Mouse (Mus musculus): ENCODE data around the gene Piwil4. TPM values are rescaled to one million over a fixed set of nuclear protein-coding genes. Genes with fewer than 3 reads are reported as not detected.

Gene Piwil4
- polyA plus RNA-seq (2015; fragmentation: Nextera tagmentation; extraction: Ambion mirVana), result 0.06 and 0.09 TPM in 2 replicates

GRCm38 (mm10) chr9:14740151-14740924, at the start of gene Piwil4:
Piwil4 (minus strand) TSS chr9:14740733.
- no peaks in the 10 kb centered on the region for H3K36me3 ChIP-seq
- ATAC-seq (ENCODE audit: extremely low read depth, insufficient number of reproducible peaks, low FRiP score, low TSS enrichment), result no peak

GRCm38 (mm10) chr9:14787356-14787755, 46.8 kb upstream of the Piwil4 start:
- Histone ChIP-seq H3K9ac (no peak overlapping the region), H3K36me3 (peaks cover 61% of the 10 kb centered on the region), H3K27ac (replicated peaks) (no peak overlapping the region), H3K4me3 (no peak overlapping the region), H3K27me3 (replicated peaks) (no peaks in the 10 kb centered on the region), H3K9me3 (no peaks in the 10 kb centered on the region), H3K4me1 (peaks cover 10% of the 10 kb centered on the region), H3K4me2 (no peak overlapping the region)
- no peak for ATAC-seq (ENCODE audit: extremely low read depth, insufficient number of reproducible peaks, low FRiP score, low TSS enrichment)
- 83% methylated on average over 6 of the region's 6 CpGs for WGBS

More at GRCm38 (mm10) chr9:14740151-14740924, at the start of gene Piwil4:
- no peaks in the 10 kb centered on the region for H3K9me3 ChIP-seq
- H3K4me2 ChIP-seq, result no peak within 1 kb of the TSS
- no peak within 1 kb of the TSS for H3K27ac ChIP-seq (replicated peaks)
- H3K9ac ChIP-seq, result no peak within 1 kb of the TSS
- no peaks in the 10 kb centered on the region for H3K4me1 ChIP-seq
- WGBS, result 75% methylated on average over 19 of the region's 19 CpGs
- H3K27me3 ChIP-seq (replicated peaks), result 0 out of 2 replicates have a peak, but pooled peaks cover 9% of the 10 kb centered on the region
- H3K4me3 ChIP-seq, result no peak within 1 kb of the TSS

- peak within 1 kb of the TSS; percentile 93 for H3K9ac ChIP-seq
- peak; percentile 93 for ATAC-seq (ENCODE audit: extremely low read depth, insufficient number of reproducible peaks, low FRiP score, low TSS enrichment)
- no peaks in the 10 kb centered on the region for H3K27me3 ChIP-seq (replicated peaks)
- H3K4me2 ChIP-seq, result peak within 1 kb of the TSS; percentile 87
- under 1% methylated on average over 62 of the region's 62 CpGs for WGBS
- H3K4me3 ChIP-seq, result peak within 1 kb of the TSS; percentile 77
- H3K4me1 ChIP-seq, result peaks cover 10% of the 10 kb centered on the region
- H3K27ac ChIP-seq (replicated peaks), result peak within 1 kb of the TSS; percentile 94
- H3K9me3 ChIP-seq, result no peaks in the 10 kb centered on the region
- H3K36me3 ChIP-seq, result peaks cover 60% of the 10 kb centered on the region
These were observed 43.8 kb upstream of the Piwil4 start, which contains the start of the genes Mre11a and Ankrd49 for GRCm38 (mm10) chr9:14784039-14785002. Mre11a (plus strand) TSS chr9:14784654. Ankrd49 (minus strand) TSS chr9:14784856.

GRCm38 (mm10) chr9:14778341-14778740, 37.8 kb upstream of the Piwil4 start:
- Histone ChIP-seq H3K4me1 (no peaks in the 10 kb centered on the region), H3K36me3 (peaks cover 31% of the 10 kb centered on the region)
- WGBS, result 36% methylated on average over 13 of the region's 13 CpGs

GRCm38 (mm10) chr9:14773813-14774212, 33.3 kb upstream of the Piwil4 start:
- Histone ChIP-seq H3K4me3 (no peak overlapping the region), H3K9me3 (no peaks in the 10 kb centered on the region), H3K27ac (replicated peaks) (no peak overlapping the region), H3K4me2 (no peak overlapping the region), H3K9ac (no peak overlapping the region), H3K27me3 (replicated peaks) (peaks cover 39% of the 10 kb centered on the region), H3K36me3 (no peaks in the 10 kb centered on the region), H3K4me1 (peaks cover 6% of the 10 kb centered on the region)
- no peak for ATAC-seq (ENCODE audit: extremely low read depth, insufficient number of reproducible peaks, low FRiP score, low TSS enrichment)
- 34% methylated on average over 2 of the region's 2 CpGs for WGBS

More at GRCm38 (mm10) chr9:14778341-14778740, 37.8 kb upstream of the Piwil4 start:
- Histone ChIP-seq H3K27ac (replicated peaks) (no peak overlapping the region), H3K4me3 (no peak overlapping the region), H3K4me2 (no peak overlapping the region), H3K9me3 (no peaks in the 10 kb centered on the region), H3K9ac (no peak overlapping the region), H3K27me3 (replicated peaks) (peaks cover under 1% of the 10 kb centered on the region; the same call in 1 of the 2 replicates)
- no peak for ATAC-seq (ENCODE audit: extremely low read depth, insufficient number of reproducible peaks, low FRiP score, low TSS enrichment)

GRCm38 (mm10) chr9:14772074-14772473, 31.5 kb upstream of the Piwil4 start:
- Histone ChIP-seq H3K36me3 (no peaks in the 10 kb centered on the region), H3K9me3 (no peaks in the 10 kb centered on the region), H3K4me2 (no peak overlapping the region), H3K27ac (replicated peaks) (no peak overlapping the region), H3K4me1 (peaks cover 6% of the 10 kb centered on the region), H3K4me3 (no peak overlapping the region), H3K27me3 (replicated peaks) (peaks cover 56% of the 10 kb centered on the region), H3K9ac (no peak overlapping the region)
- no peak for ATAC-seq (ENCODE audit: extremely low read depth, insufficient number of reproducible peaks, low FRiP score, low TSS enrichment)
- WGBS, result 84% methylated on average over 2 of the region's 2 CpGs

GRCm38 (mm10) chr9:14770803-14771471, 30.4 kb upstream of the Piwil4 start, which contains the start of gene 1700012B09Rik:
1700012B09Rik (minus strand) TSS chr9:14771030.
- no peaks in the 10 kb centered on the region for H3K9me3 ChIP-seq
- H3K9ac ChIP-seq, result 0 out of 2 replicates have a peak within 1 kb of the TSS, but pooled peaks have one; percentile 44
- peak within 1 kb of the TSS; percentile 12; the same call in 1 of the 2 replicates for H3K4me3 ChIP-seq
- H3K27me3 ChIP-seq (replicated peaks), result peaks cover 68% of the 10 kb centered on the region
- H3K4me1 ChIP-seq, result peaks cover 6% of the 10 kb centered on the region
- WGBS, result 20% methylated on average over 23 of the region's 23 CpGs
- H3K4me2 ChIP-seq, result peak within 1 kb of the TSS; percentile 52
- ATAC-seq (ENCODE audit: extremely low read depth, insufficient number of reproducible peaks, low FRiP score, low TSS enrichment), result no peak
- no peak within 1 kb of the TSS for H3K27ac ChIP-seq (replicated peaks)
- H3K36me3 ChIP-seq, result no peaks in the 10 kb centered on the region

- H3K27me3 ChIP-seq (replicated peaks), result peaks cover 72% of the 10 kb centered on the region
- H3K4me1 ChIP-seq, result peaks cover 6% of the 10 kb centered on the region
- H3K9me3 ChIP-seq, result no peaks in the 10 kb centered on the region
- no peak for ATAC-seq (ENCODE audit: extremely low read depth, insufficient number of reproducible peaks, low FRiP score, low TSS enrichment)
- WGBS, result 55% methylated on average over 5 of the region's 6 CpGs
- H3K4me3 ChIP-seq, result no peak overlapping the region
- H3K4me2 ChIP-seq, result no peak overlapping the region
- H3K36me3 ChIP-seq, result no peaks in the 10 kb centered on the region
- H3K27ac ChIP-seq (replicated peaks), result no peak overlapping the region
- H3K9ac ChIP-seq, result no peak overlapping the region
These were observed 29.3 kb upstream of the Piwil4 start for GRCm38 (mm10) chr9:14769811-14770210.

- Histone ChIP-seq H3K9me3 (no peaks in the 10 kb centered on the region), H3K9ac (no peak overlapping the region), H3K36me3 (no peaks in the 10 kb centered on the region), H3K4me2 (no peak overlapping the region), H3K27me3 (replicated peaks) (peaks cover 55% of the 10 kb centered on the region), H3K27ac (replicated peaks) (no peak overlapping the region), H3K4me1 (no peaks in the 10 kb centered on the region), H3K4me3 (no peak overlapping the region)
- WGBS, result 24% methylated on average over 7 of the region's 7 CpGs
- no peak for ATAC-seq (ENCODE audit: extremely low read depth, insufficient number of reproducible peaks, low FRiP score, low TSS enrichment)
These were observed 24.2 kb upstream of the Piwil4 start for GRCm38 (mm10) chr9:14764765-14765164.

GRCm38 (mm10) chr9:14759261-14759660, 18.7 kb upstream of the Piwil4 start:
- Histone ChIP-seq H3K36me3 (no peaks in the 10 kb centered on the region), H3K4me2 (no peak overlapping the region), H3K9me3 (no peaks in the 10 kb centered on the region), H3K4me1 (no peaks in the 10 kb centered on the region), H3K4me3 (no peak overlapping the region), H3K27me3 (replicated peaks) (peaks cover 25% of the 10 kb centered on the region), H3K9ac (no peak overlapping the region), H3K27ac (replicated peaks) (no peak overlapping the region)
- ATAC-seq (ENCODE audit: extremely low read depth, insufficient number of reproducible peaks, low FRiP score, low TSS enrichment), result no peak
